ENCODE assay signal across 16 mouse cellular contexts in the genomic region with DNA sequence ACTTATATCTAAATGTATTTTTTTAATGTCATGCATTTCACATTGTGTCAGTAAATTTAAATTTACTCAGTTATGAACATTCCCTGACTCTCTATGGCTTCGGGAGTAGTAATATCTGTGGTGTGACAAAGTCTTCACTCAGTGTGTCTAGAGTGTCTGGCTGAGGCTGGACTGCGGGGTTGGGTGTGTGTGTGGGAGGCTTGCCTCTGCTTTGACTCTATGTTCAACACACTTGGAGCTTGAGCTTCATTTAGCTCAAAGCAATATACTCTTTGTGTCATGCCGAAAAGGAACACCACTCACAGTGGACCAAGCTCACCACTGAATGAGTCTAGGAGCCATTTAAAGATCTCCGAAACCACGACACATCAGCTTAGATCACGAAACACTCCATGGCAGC.
"Had no signal": no experiment of that assay in that cellular context is flagged by ENCODE, and none has a peak within 500 bp of the region (broad histone marks: within the 10 kb centered on the region; RNA-seq: fewer than 3 reads in every experiment).

No protein-coding gene starts in this region.

- H3K9ac ChIP-seq: neural tube, embryonic 12.5 days; neural tube, embryonic 13.5 days; neural tube, embryonic 15.5 days; stomach, embryonic 15.5 days had no signal

- H3K36me3 ChIP-seq: neural tube, embryonic 12.5 days; neural tube, embryonic 13.5 days; neural tube, embryonic 15.5 days; stomach, embryonic 15.5 days had no signal

- H3K4me2 ChIP-seq: neural tube, embryonic 12.5 days; neural tube, embryonic 13.5 days; neural tube, embryonic 15.5 days; stomach, embryonic 15.5 days had no signal

- H3K27ac ChIP-seq: neural tube, embryonic 12.5 days; neural tube, embryonic 13.5 days; neural tube, embryonic 15.5 days; stomach, embryonic 15.5 days; stomach, postnatal 0 days had no signal

- DNase-seq: retina, postnatal 1 day; right cerebral cortex, adult 18-20 months; right cerebral cortex, postnatal 14 days; right cerebral cortex, postnatal 25 days; right cerebral cortex, postnatal 4 days; spleen, adult 18-20 months; thymus, adult 2 months; thymus, postnatal 14 days; thymus, postnatal 25 days; thymus, postnatal 36 days; thymus, postnatal 4 days had no signal

- H3K4me3 ChIP-seq: neural tube, embryonic 12.5 days; neural tube, embryonic 13.5 days; neural tube, embryonic 15.5 days; stomach, embryonic 15.5 days had no signal

- H3K9me3 ChIP-seq: neural tube, embryonic 12.5 days; neural tube, embryonic 13.5 days; neural tube, embryonic 15.5 days; stomach, embryonic 15.5 days had no signal

- H3K4me1 ChIP-seq: neural tube, embryonic 12.5 days; stomach, embryonic 15.5 days had no signal

- H3K27me3 ChIP-seq: neural tube, embryonic 12.5 days; neural tube, embryonic 13.5 days; neural tube, embryonic 15.5 days; stomach, embryonic 15.5 days had no signal
